Mouse (Mus musculus) WW6 (cell line): ENCODE data around the gene Sectm1b.
"Not testable (repeated sequence)": the region's sequence is repeated elsewhere in the genome, so short reads cannot be mapped to it uniquely, and the experiment has no call there.

Experiments
- DNase-seq: peaks from one replicate; pipeline ENCODE4 v3.0.0-alpha.2; 2013; ENCODE audit warnings: low read depth, low spot score

The Sectm1b gene

GRCm38 (mm10) chr11:121063379-121063778, at the start of gene Sectm1b:
Gene Sectm1b, minus strand, starts transcription at chr11:121063569.
- no peak for DNase-seq

- no peak for DNase-seq
These were observed 48.9 kb upstream of the Sectm1b start for GRCm38 (mm10) chr11:121112091-121112775.

GRCm38 (mm10) chr11:121111601-121112000, 48.2 kb upstream of the Sectm1b start:
- DNase-seq = no peak

GRCm38 (mm10) chr11:121111051-121111450, 47.7 kb upstream of the Sectm1b start:
- no peak for DNase-seq

GRCm38 (mm10) chr11:121109986-121110385, 46.6 kb upstream of the Sectm1b start:
- DNase-seq = no peak

GRCm38 (mm10) chr11:121108061-121108460, 44.7 kb upstream of the Sectm1b start:
- no peak for DNase-seq

- DNase-seq = not testable (repeated sequence)
These were observed 43.9 kb upstream of the Sectm1b start for GRCm38 (mm10) chr11:121107242-121107641.

- DNase-seq = no peak
These were observed 37.9 kb upstream of the Sectm1b start for GRCm38 (mm10) chr11:121101124-121101805.

GRCm38 (mm10) chr11:121100692-121101091, 37.3 kb upstream of the Sectm1b start:
- DNase-seq = no peak

- no peak for DNase-seq
These were observed 36.4 kb upstream of the Sectm1b start for GRCm38 (mm10) chr11:121099762-121100161.

GRCm38 (mm10) chr11:121092606-121093585, 29.5 kb upstream of the Sectm1b start:
- DNase-seq = no peak

- DNase-seq = no peak
These were observed 27.6 kb upstream of the Sectm1b start for GRCm38 (mm10) chr11:121090943-121091342.

- DNase-seq = no peak
These were observed 26.6 kb upstream of the Sectm1b start for GRCm38 (mm10) chr11:121089756-121090546.

GRCm38 (mm10) chr11:121088997-121089396, 25.6 kb upstream of the Sectm1b start:
- no peak for DNase-seq

- no peak for DNase-seq
These were observed 22.9 kb upstream of the Sectm1b start for GRCm38 (mm10) chr11:121086296-121086695.

- no peak for DNase-seq
These were observed 21.8 kb upstream of the Sectm1b start for GRCm38 (mm10) chr11:121085181-121085580.

GRCm38 (mm10) chr11:121082857-121083500, 19.6 kb upstream of the Sectm1b start:
- no peak for DNase-seq

GRCm38 (mm10) chr11:121082250-121082649, 18.9 kb upstream of the Sectm1b start:
- DNase-seq = no peak

GRCm38 (mm10) chr11:121081120-121081519, 17.8 kb upstream of the Sectm1b start, which contains the start of gene Sectm1a:
Gene Sectm1a, minus strand, starts transcription at chr11:121081220.
- DNase-seq = no peak

GRCm38 (mm10) chr11:121080330-121080729, 17.0 kb upstream of the Sectm1b start:
- DNase-seq = no peak

GRCm38 (mm10) chr11:121075655-121076054, 12.3 kb upstream of the Sectm1b start:
- no peak for DNase-seq
